Mouse (Mus musculus) gastrocnemius, postnatal 4 days (tissue): ENCODE data around the gene Tbc1d25. TPM values are rescaled to one million over a fixed set of nuclear protein-coding genes. Genes with fewer than 3 reads are reported as not detected.

Experiments used
- DNase-seq, 2 experiments: peaks; one replicate each; pipeline ENCODE4 v3.0.0; 2021 to 2022; ENCODE audit warnings: low spot score in 2 of 2, mixed read lengths in 2 of 2
- long read RNA-seq, 2 experiments: library from polyadenylated mRNA; stranded (forward); transcript quantifications; one replicate each; pipeline ENCODE4 v2.0.0; 2021
- total RNA-seq, 2 experiments: library from RNA; stranded (reverse); gene quantifications; 2 replicates each; pipeline ENCODE4 v1.2.3; 2021

Gene Tbc1d25
- total RNA-seq, result 1 to 10 TPM; 4.6 to 6.1 TPM
- long read RNA-seq, experiment 1, partial matches to known transcripts, result 0 of 4 reads
- long read RNA-seq, experiment 1, other reads (novel, unspliced or antisense), result 1 of 4 reads
- long read RNA-seq, experiment 2, partial matches to known transcripts, result 0 of 6 reads
- long read RNA-seq, experiment 2, other reads (novel, unspliced or antisense), result 3 of 6 reads

- peak; percentile 45 to 80 for DNase-seq
Measured at GRCm38 (mm10) chrX:8175504-8176385, at the start of gene Tbc1d25. Tbc1d25 (minus strand) TSS chrX:8176181.

GRCm38 (mm10) chrX:8223473-8223872, 47.5 kb upstream of the Tbc1d25 start:
- no peak for DNase-seq

DNA sequence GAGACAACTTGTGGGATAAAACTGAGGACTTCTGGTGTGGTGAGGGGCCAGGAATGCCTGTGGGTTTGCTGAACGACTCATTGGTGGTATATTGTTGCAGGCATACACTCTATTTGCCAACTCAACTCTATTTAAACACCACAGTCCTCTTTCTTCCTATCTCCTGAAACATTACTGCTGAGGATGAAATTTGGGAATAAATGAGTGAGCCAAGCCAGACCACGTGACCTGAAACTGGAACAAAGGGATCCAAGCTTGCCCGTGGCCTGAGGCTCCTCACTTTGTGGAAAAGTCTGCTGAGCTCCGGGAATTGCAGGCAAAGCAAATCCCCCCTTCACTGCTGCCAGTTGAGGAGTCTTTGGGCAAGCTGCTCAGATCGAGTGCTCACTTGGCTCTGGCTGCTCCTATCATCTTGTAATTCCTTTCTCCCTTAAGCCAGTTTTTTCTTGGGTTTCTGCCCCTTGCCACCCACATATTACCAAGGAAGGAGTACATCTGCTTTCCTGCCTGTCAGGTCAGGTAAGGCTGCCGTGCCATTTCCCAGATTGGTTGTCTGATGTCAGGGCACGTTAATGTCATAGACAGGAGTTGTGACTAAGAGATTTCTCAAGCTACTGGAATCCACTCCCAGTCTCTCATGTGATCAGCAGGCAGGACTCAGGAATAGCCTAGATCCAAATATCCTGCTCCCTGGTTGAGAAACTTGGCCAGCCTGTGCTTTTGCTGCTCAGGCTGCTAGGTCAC, 46.9 kb upstream of the Tbc1d25 start:
- DNase-seq, result peak in 1 of 2 experiments; percentile 9

GRCm38 (mm10) chrX:8222296-8222677, 46.3 kb upstream of the Tbc1d25 start:
- DNase-seq, result no peak

GRCm38 (mm10) chrX:8219651-8220050, 43.7 kb upstream of the Tbc1d25 start:
- DNase-seq, result no peak

- no peak for DNase-seq
Measured at GRCm38 (mm10) chrX:8218114-8218513, 42.1 kb upstream of the Tbc1d25 start.

GRCm38 (mm10) chrX:8217383-8217782, 41.4 kb upstream of the Tbc1d25 start:
- DNase-seq, result no peak

GRCm38 (mm10) chrX:8211490-8212207, 35.7 kb upstream of the Tbc1d25 start:
- no peak for DNase-seq

DNA sequence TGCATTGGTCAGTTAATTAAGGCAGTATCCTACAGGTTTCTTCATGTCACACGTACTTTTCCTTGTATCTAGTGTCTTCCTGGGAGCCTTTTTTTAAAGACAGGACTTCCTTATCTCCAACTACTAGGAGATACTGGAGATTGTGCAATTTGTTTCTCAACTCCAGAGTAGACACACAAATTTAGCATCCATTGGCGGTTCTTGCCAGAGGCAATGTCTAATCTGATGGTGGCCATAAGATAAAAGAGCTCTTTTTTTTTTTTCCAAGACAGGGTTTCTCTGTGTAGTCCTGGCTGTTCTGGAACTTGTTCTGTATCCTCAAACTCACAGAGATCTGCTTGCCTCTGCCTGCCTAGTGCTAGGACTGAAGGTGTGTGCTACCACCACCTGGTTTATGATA, 33.7 kb upstream of the Tbc1d25 start:
- no peak for DNase-seq

DNA sequence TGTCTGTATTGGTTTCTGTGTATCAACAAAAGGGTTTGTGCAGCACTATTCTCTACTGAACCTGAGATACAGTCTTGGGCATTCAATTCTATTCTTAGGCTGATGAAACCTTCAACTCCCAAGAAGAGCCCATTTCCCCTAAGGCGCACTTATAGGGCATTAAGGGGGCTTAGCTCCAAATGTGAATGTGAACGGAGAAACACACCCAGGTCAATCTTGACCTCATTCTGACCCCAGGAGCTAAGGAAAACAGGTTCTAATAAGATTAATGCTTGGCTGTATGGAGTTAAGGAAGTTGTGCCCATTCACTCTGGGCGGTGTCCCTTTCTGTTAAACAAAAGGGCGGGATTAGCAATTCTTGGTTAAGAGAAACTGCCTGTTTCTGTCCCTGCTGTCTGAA, 31.2 kb upstream of the Tbc1d25 start:
- DNase-seq, result no peak

DNA sequence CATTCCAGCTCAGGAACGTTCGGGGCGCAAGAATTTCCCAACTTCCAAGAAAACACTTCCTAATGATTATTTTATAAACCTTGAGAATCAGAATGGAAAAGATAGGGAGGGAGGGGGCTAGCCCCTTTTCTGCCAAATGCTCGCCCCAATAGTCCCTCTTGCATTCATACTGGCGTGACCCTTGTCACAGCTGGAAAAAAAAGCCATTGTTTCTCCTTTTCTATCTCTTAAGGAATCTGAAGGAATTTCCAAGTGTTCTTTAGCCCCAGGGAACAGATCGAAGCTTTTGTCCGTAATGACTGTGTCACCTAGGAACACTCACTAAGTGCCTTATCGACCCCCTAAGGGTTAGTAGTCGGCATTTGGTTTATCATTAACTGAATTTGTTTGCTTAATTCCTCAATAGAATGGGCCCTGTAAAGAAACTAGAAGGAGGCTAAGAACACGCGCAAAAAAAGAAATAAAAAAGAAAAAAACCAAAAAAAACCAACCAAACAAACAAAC, 30.8 kb upstream of the Tbc1d25 start:
- DNase-seq, result no peak

- DNase-seq, result peak; percentile 64 to 77
Measured at GRCm38 (mm10) chrX:8206015-8206693, 30.2 kb upstream of the Tbc1d25 start, which contains the start of gene Porcn. Porcn (minus strand) TSS chrX:8206525.

GRCm38 (mm10) chrX:8205551-8205950, 29.6 kb upstream of the Tbc1d25 start:
- no peak for DNase-seq

- no peak for DNase-seq
Measured at GRCm38 (mm10) chrX:8205088-8205487, 29.1 kb upstream of the Tbc1d25 start.

DNA sequence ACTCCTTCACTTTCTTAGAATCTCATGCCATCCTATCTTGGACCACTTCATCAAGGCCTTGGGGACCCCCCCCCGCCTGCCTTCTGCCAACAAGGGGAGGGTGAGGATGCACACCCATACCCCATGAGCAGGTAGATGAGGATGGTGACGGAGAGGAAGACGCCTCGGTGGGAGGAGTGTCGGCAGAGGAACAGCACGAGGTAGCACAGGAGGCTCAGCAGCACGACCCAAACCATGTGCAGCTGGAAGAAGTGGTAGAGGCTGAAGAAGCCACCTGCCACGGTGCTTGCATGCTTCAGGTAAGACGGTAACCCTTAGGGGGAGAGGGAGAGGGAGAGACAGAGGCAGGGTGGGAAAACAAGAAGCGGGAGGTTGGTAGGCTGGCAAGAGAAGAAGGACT, 28.1 kb upstream of the Tbc1d25 start:
- DNase-seq, result no peak

GRCm38 (mm10) chrX:8203105-8203504, 27.1 kb upstream of the Tbc1d25 start:
- DNase-seq, result no peak

- no peak for DNase-seq
Measured at GRCm38 (mm10) chrX:8193419-8193723, 17.4 kb upstream of the Tbc1d25 start, which contains the start of gene Ebp. Ebp (minus strand) TSS chrX:8193512.

DNA sequence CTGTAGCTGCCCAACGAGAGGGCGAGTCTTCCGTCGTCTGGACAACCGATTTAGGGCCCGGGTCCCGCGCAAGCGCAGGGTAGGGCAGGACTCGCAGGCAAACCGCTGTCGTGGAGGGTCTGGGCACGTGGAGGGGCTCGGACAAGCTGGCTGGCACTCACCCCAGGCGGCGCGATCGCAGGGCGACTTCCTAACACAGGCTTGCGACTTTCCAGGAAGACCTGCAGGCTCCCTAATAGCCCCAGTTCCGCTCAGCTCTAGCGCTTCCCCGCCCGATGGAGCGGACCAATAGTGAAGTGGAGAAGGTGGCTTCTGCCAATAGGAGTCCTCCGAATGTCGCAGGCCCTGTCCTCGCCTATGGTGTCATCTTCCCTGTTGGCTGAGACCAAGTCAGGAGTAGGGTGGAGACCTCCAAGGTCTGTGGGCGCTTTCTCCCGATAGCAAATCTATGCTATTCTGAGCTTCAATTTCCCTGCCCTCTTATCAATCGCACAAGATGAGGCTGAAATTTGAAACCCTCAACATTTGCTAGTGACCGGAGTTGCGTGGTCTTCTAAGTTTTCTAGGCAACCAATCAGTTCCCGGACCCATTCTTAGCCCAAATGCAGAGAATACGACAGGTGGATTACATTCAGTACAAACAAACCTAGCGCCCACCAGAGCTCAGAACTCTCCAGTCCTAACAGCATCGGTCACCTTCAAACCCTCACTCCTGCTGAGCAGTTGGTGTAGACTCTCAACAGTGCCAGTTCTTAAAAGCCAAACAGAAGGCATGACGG, 16.8 kb upstream of the Tbc1d25 start:
- DNase-seq, result peak; percentile 32 to 67

- DNase-seq, result peak in 1 of 2 experiments; percentile 16
Measured at GRCm38 (mm10) chrX:8192126-8192639, 16.2 kb upstream of the Tbc1d25 start.
